Mouse (Mus musculus) 416B (cell line): ENCODE data around the gene Abca2.

Source experiments
- DNase-seq: peaks from one replicate; pipeline ENCODE4 v3.0.0; 2011; ENCODE audit warnings: low read depth

The Abca2 gene

GRCm38 (mm10) chr2:25428442-25429236, at the start of gene Abca2:
TSS of gene Abca2 (plus strand) at chr2:25428703.
- DNase-seq: peak; percentile 93

- DNase-seq: no peak
These were observed 44.0 kb upstream of the Abca2 start for GRCm38 (mm10) chr2:25384492-25384891.

- no peak for DNase-seq
These were observed 37.2 kb upstream of the Abca2 start for GRCm38 (mm10) chr2:25391266-25391665.

GRCm38 (mm10) chr2:25394281-25395221, 34.0 kb upstream of the Abca2 start:
- no peak for DNase-seq

GRCm38 (mm10) chr2:25395721-25396596, 32.5 kb upstream of the Abca2 start, which contains the start of gene Entpd2:
TSS of gene Entpd2 (plus strand) at chr2:25395874.
- no peak for DNase-seq

GRCm38 (mm10) chr2:25396597-25396983, 31.9 kb upstream of the Abca2 start:
- no peak for DNase-seq

GRCm38 (mm10) chr2:25397010-25397409, 31.5 kb upstream of the Abca2 start:
- DNase-seq: no peak

GRCm38 (mm10) chr2:25398065-25398464, 30.4 kb upstream of the Abca2 start:
- DNase-seq: no peak

- no peak for DNase-seq
These were observed 29.5 kb upstream of the Abca2 start, which contains the start of gene Npdc1 for GRCm38 (mm10) chr2:25399051-25399450. TSS of gene Npdc1 (plus strand) at chr2:25399351.

GRCm38 (mm10) chr2:25400291-25400690, 28.2 kb upstream of the Abca2 start:
- no peak for DNase-seq

GRCm38 (mm10) chr2:25400764-25401163, 27.7 kb upstream of the Abca2 start:
- DNase-seq: peak; percentile 38

GRCm38 (mm10) chr2:25402377-25402971, 26.0 kb upstream of the Abca2 start:
- peak; percentile 88 for DNase-seq

GRCm38 (mm10) chr2:25402972-25403601, 25.4 kb upstream of the Abca2 start:
- DNase-seq: no peak

GRCm38 (mm10) chr2:25403994-25404393, 24.5 kb upstream of the Abca2 start:
- no peak for DNase-seq

GRCm38 (mm10) chr2:25408908-25409307, 19.6 kb upstream of the Abca2 start:
- DNase-seq: no peak

- peak; percentile 36 for DNase-seq
These were observed 15.1 kb upstream of the Abca2 start for GRCm38 (mm10) chr2:25413436-25413835.

- DNase-seq: no peak
These were observed 11.1 kb upstream of the Abca2 start for GRCm38 (mm10) chr2:25417426-25417825.

- peak; percentile 93 for DNase-seq
These were observed 6.6 kb upstream of the Abca2 start for GRCm38 (mm10) chr2:25421896-25422295.

- peak; percentile 96 for DNase-seq
These were observed 5.7 kb upstream of the Abca2 start, which contains the start of gene Fut7 for GRCm38 (mm10) chr2:25422587-25423410. TSS of gene Fut7 (plus strand) at chr2:25423267.

- no peak for DNase-seq
These were observed 4.9 kb upstream of the Abca2 start for GRCm38 (mm10) chr2:25423626-25424025.
